Mouse (Mus musculus) forebrain, embryonic 12.5 days (tissue): ENCODE measurements at regions not wholly inside any gene's neighbourhood (a gene's known extent, or its start where the extent isn't known, plus 50 kb on each side); places are given as distances from the start of the nearest gene placed in this dataset.

Source experiments
- ATAC-seq: fragments of 200-750 bp; cut with Nextera tagmentation; 2 replicates; pipeline ENCODE4 v1.8.0; 2017; ENCODE audit warnings: moderate TSS enrichment; ENCODE audit not compliant: low FRiP score
- H3K27ac ChIP-seq: fragments of 300-500 bp; sonication (generic); 2 replicates; pipeline ENCODE4 v1.5.1; 2016; ENCODE audit warnings: mild to moderate bottlenecking
- H3K27me3 ChIP-seq: fragments of 300-500 bp; sonication (generic); 2 replicates; pipeline ENCODE4 v1.6.1; 2016; ENCODE audit warnings: mild to moderate bottlenecking
- H3K36me3 ChIP-seq: fragments of 300-500 bp; sonication (generic); replicated peaks from 2 replicates; pipeline ENCODE4 v1.6.1; 2016; ENCODE audit warnings: mild to moderate bottlenecking
- H3K4me1 ChIP-seq: fragments of 300-500 bp; sonication (generic); 2 replicates; pipeline ENCODE4 v1.6.1; 2016
- H3K4me2 ChIP-seq: fragments of 300-500 bp; sonication (generic); 2 replicates; pipeline ENCODE4 v1.6.1; 2016; ENCODE audit warnings: mild to moderate bottlenecking, moderate library complexity
- H3K4me3 ChIP-seq: fragments of 300-500 bp; sonication (generic); replicated peaks from 2 replicates; pipeline ENCODE4 v1.5.1; 2016; ENCODE audit warnings: mild to moderate bottlenecking
- H3K9ac ChIP-seq: fragments of 300-500 bp; sonication (generic); 2 replicates; pipeline ENCODE4 v1.6.1; 2016; ENCODE audit warnings: mild to moderate bottlenecking
- H3K9me3 ChIP-seq: fragments of 300-500 bp; sonication (generic); 2 replicates; pipeline ENCODE4 v1.6.1; 2016
- WGBS: fragments of 180-500 bp; shearing (Covaris S2); methylation state at CpG from one replicate; pipeline ENCODE4 v1.1.7; 2016; 5-methylcytosine and 5-hydroxymethylcytosine counted together

- H3K36me3 ChIP-seq = no peaks in the 10 kb centered on the region
- no peak overlapping the region for H3K27ac ChIP-seq
- no peaks in the 10 kb centered on the region for H3K27me3 ChIP-seq
- ATAC-seq = no peak
- no peak overlapping the region for H3K9ac ChIP-seq
- H3K4me1 ChIP-seq = peaks cover 3% of the 10 kb centered on the region; the same call in 1 of the 2 replicates
- no peak overlapping the region for H3K4me2 ChIP-seq
- 79% methylated on average over 4 of the region's 4 CpGs for WGBS
- H3K9me3 ChIP-seq = no peaks in the 10 kb centered on the region
- no peak overlapping the region for H3K4me3 ChIP-seq
Observed at GRCm38 (mm10) chr10:44857444-44857843, 209.6 kb upstream of the Prep start.

- 94% methylated on average over 4 of the region's 4 CpGs for WGBS
- Histone ChIP-seq H3K9me3 (no peaks in the 10 kb centered on the region), H3K4me3 (no peak overlapping the region), H3K4me1 (peaks cover 3% of the 10 kb centered on the region; the same call in 1 of the 2 replicates), H3K9ac (no peak overlapping the region), H3K36me3 (no peaks in the 10 kb centered on the region), H3K27ac (no peak overlapping the region), H3K27me3 (no peaks in the 10 kb centered on the region), H3K4me2 (no peak overlapping the region)
- ATAC-seq = no peak
Observed at GRCm38 (mm10) chr10:44854109-44854508, 212.9 kb upstream of the Prep start.

- Histone ChIP-seq H3K27me3 (no peaks in the 10 kb centered on the region), H3K4me2 (no peak overlapping the region), H3K36me3 (no peaks in the 10 kb centered on the region), H3K9me3 (no peaks in the 10 kb centered on the region), H3K4me1 (peaks cover 9% of the 10 kb centered on the region), H3K27ac (no peak overlapping the region), H3K4me3 (no peak overlapping the region), H3K9ac (no peak overlapping the region)
- ATAC-seq = no peak
- 88% methylated on average over 4 of the region's 4 CpGs for WGBS
Observed at GRCm38 (mm10) chr10:44849016-44849415, 218.0 kb upstream of the Prep start.

- H3K9me3 ChIP-seq = no peaks in the 10 kb centered on the region
- 87% methylated on average over 3 of the region's 3 CpGs for WGBS
- ATAC-seq = no peak
- peaks cover 9% of the 10 kb centered on the region for H3K4me1 ChIP-seq
- no peak overlapping the region for H3K9ac ChIP-seq
- no peaks in the 10 kb centered on the region for H3K27me3 ChIP-seq
- no peak overlapping the region for H3K4me3 ChIP-seq
- no peak overlapping the region for H3K4me2 ChIP-seq
- no peak overlapping the region for H3K27ac ChIP-seq
- H3K36me3 ChIP-seq = no peaks in the 10 kb centered on the region
Observed at GRCm38 (mm10) chr10:44846765-44847164, 220.2 kb upstream of the Prep start.

- H3K4me2 ChIP-seq = no peak overlapping the region
- H3K9me3 ChIP-seq = no peaks in the 10 kb centered on the region
- 8% methylated on average over 2 of the region's 2 CpGs for WGBS
- H3K27me3 ChIP-seq = no peaks in the 10 kb centered on the region
- H3K4me3 ChIP-seq = no peak overlapping the region
- peaks cover 9% of the 10 kb centered on the region for H3K4me1 ChIP-seq
- no peak for ATAC-seq
- H3K36me3 ChIP-seq = no peaks in the 10 kb centered on the region
- no peak overlapping the region for H3K9ac ChIP-seq
- H3K27ac ChIP-seq = no peak overlapping the region
Observed at GRCm38 (mm10) chr10:44846149-44846548, 220.9 kb upstream of the Prep start.

GRCm38 (mm10) chr10:44840449-44840848 is 226.6 kb upstream of the Prep start:
- no peaks in the 10 kb centered on the region for H3K4me1 ChIP-seq
- H3K27ac ChIP-seq = no peak overlapping the region
- no peak overlapping the region for H3K9ac ChIP-seq
- no peaks in the 10 kb centered on the region for H3K9me3 ChIP-seq
- H3K27me3 ChIP-seq = no peaks in the 10 kb centered on the region
- no peak for ATAC-seq
- no peaks in the 10 kb centered on the region for H3K36me3 ChIP-seq
- no peak overlapping the region for H3K4me2 ChIP-seq
- H3K4me3 ChIP-seq = no peak overlapping the region
- WGBS = 85% methylated on average over 2 of the region's 2 CpGs

- Histone ChIP-seq H3K4me2 (no peak overlapping the region), H3K27ac (no peak overlapping the region), H3K27me3 (no peaks in the 10 kb centered on the region), H3K9me3 (no peaks in the 10 kb centered on the region), H3K4me3 (no peak overlapping the region), H3K9ac (no peak overlapping the region), H3K4me1 (no peaks in the 10 kb centered on the region), H3K36me3 (no peaks in the 10 kb centered on the region)
- WGBS = 86% methylated on average over 1 of the region's 1 CpGs
- ATAC-seq = no peak
Observed at GRCm38 (mm10) chr10:44832455-44832854, 234.5 kb upstream of the Prep start.

GRCm38 (mm10) chr10:44826271-44826670 is 240.7 kb upstream of the Prep start:
- Histone ChIP-seq H3K36me3 (no peaks in the 10 kb centered on the region), H3K27ac (no peak overlapping the region), H3K4me3 (no peak overlapping the region), H3K9ac (no peak overlapping the region), H3K9me3 (no peaks in the 10 kb centered on the region), H3K4me2 (no peak overlapping the region), H3K4me1 (no peaks in the 10 kb centered on the region), H3K27me3 (no peaks in the 10 kb centered on the region)
- no peak for ATAC-seq
- WGBS = 79% methylated on average over 3 of the region's 3 CpGs

- H3K4me2 ChIP-seq = no peak overlapping the region
- no peaks in the 10 kb centered on the region for H3K4me1 ChIP-seq
- no peak overlapping the region for H3K4me3 ChIP-seq
- no peaks in the 10 kb centered on the region for H3K36me3 ChIP-seq
- H3K9me3 ChIP-seq = no peaks in the 10 kb centered on the region
- H3K27me3 ChIP-seq = no peaks in the 10 kb centered on the region
- H3K9ac ChIP-seq = no peak overlapping the region
- ATAC-seq = no peak
- no peak overlapping the region for H3K27ac ChIP-seq
- WGBS = 90% methylated on average over 3 of the region's 3 CpGs
Observed at GRCm38 (mm10) chr10:44821666-44822065, 245.3 kb upstream of the Prep start.

GRCm38 (mm10) chr10:44820379-44820778 is 246.6 kb upstream of the Prep start:
- H3K4me1 ChIP-seq = no peaks in the 10 kb centered on the region
- no peak for ATAC-seq
- 80% methylated on average over 2 of the region's 2 CpGs for WGBS

GRCm38 (mm10) chr10:44819361-44819760 is 247.6 kb upstream of the Prep start:
- no peak overlapping the region for H3K4me2 ChIP-seq
- no peak overlapping the region for H3K9ac ChIP-seq
- no peak overlapping the region for H3K4me3 ChIP-seq
- no peaks in the 10 kb centered on the region for H3K27me3 ChIP-seq
- no peaks in the 10 kb centered on the region for H3K9me3 ChIP-seq
- 88% methylated on average over 2 of the region's 2 CpGs for WGBS
- no peaks in the 10 kb centered on the region for H3K36me3 ChIP-seq
- no peak overlapping the region for H3K27ac ChIP-seq
- no peaks in the 10 kb centered on the region for H3K4me1 ChIP-seq
- no peak for ATAC-seq

More at GRCm38 (mm10) chr10:44820379-44820778, 246.6 kb upstream of the Prep start:
- Histone ChIP-seq H3K36me3 (no peaks in the 10 kb centered on the region), H3K27me3 (no peaks in the 10 kb centered on the region), H3K27ac (no peak overlapping the region), H3K9me3 (no peaks in the 10 kb centered on the region), H3K4me2 (no peak overlapping the region), H3K9ac (no peak overlapping the region), H3K4me3 (no peak overlapping the region)

GRCm38 (mm10) chr10:44818615-44819014 is 248.4 kb upstream of the Prep start:
- H3K4me1 ChIP-seq = no peaks in the 10 kb centered on the region
- no peak overlapping the region for H3K27ac ChIP-seq
- no peaks in the 10 kb centered on the region for H3K9me3 ChIP-seq
- ATAC-seq = no peak
- 87% methylated on average over 1 of the region's 1 CpGs for WGBS
- no peaks in the 10 kb centered on the region for H3K27me3 ChIP-seq
- H3K36me3 ChIP-seq = no peaks in the 10 kb centered on the region
- H3K4me3 ChIP-seq = no peak overlapping the region
- no peak overlapping the region for H3K9ac ChIP-seq
- no peak overlapping the region for H3K4me2 ChIP-seq

- 67% methylated on average over 1 of the region's 1 CpGs for WGBS
Observed at GRCm38 (mm10) chr10:44796205-44796604, 267.9 kb upstream of the Prdm1 start.

More at GRCm38 (mm10) chr10:44796205-44796604, 267.9 kb upstream of the Prdm1 start:
- Histone ChIP-seq H3K9me3 (no peaks in the 10 kb centered on the region), H3K27ac (no peak overlapping the region), H3K4me3 (no peak overlapping the region), H3K36me3 (no peaks in the 10 kb centered on the region), H3K27me3 (no peaks in the 10 kb centered on the region), H3K9ac (no peak overlapping the region), H3K4me2 (no peak overlapping the region), H3K4me1 (no peaks in the 10 kb centered on the region)
- ATAC-seq = no peak
